Mouse (Mus musculus): ENCODE measurements at regions not wholly inside any gene's neighbourhood (a gene's known extent, or its start where the extent isn't known, plus 50 kb on each side); places are given as distances from the start of the nearest gene placed in this dataset.

- no peak overlapping the region for H3K9ac ChIP-seq (ENCODE audit: low read depth, low read length)
- no peaks in the 10 kb centered on the region for H3K4me1 ChIP-seq (ENCODE audit: control insufficient read depth, insufficient read depth, low read length)
- no peak overlapping the region for H3K27ac ChIP-seq (ENCODE audit: low read length)
- H3K4me3 ChIP-seq (ENCODE audit: low read depth, low read length) = no peak overlapping the region
- no peaks in the 10 kb centered on the region for H3K9me3 ChIP-seq (replicated peaks; ENCODE audit: control insufficient read depth, low read length, poor library complexity, severe bottlenecking)
- H3K27me3 ChIP-seq (ENCODE audit: control insufficient read depth, insufficient read depth, low read depth, low read length) = no peaks in the 10 kb centered on the region
- ATAC-seq = peak; percentile 83
- 59% methylated on average over 5 of the region's 5 CpGs for WGBS
- H3K4me2 ChIP-seq (ENCODE audit: low read length) = no peak overlapping the region
- H3K36me3 ChIP-seq (ENCODE audit: control insufficient read depth, insufficient read depth, low read length) = no peaks in the 10 kb centered on the region
Observed at GRCm38 (mm10) chr7:40693755-40694154, 204.4 kb upstream of the Vstm2b start.

GRCm38 (mm10) chr7:40697551-40697950, 200.6 kb upstream of the Vstm2b start:
- no peaks in the 10 kb centered on the region for H3K36me3 ChIP-seq (ENCODE audit: control insufficient read depth, insufficient read depth, low read length)
- no peaks in the 10 kb centered on the region for H3K27me3 ChIP-seq (ENCODE audit: control insufficient read depth, insufficient read depth, low read depth, low read length)
- H3K9me3 ChIP-seq (replicated peaks; ENCODE audit: control insufficient read depth, low read length, poor library complexity, severe bottlenecking) = no peaks in the 10 kb centered on the region
- WGBS = 76% methylated on average over 8 of the region's 8 CpGs
- H3K9ac ChIP-seq (ENCODE audit: low read depth, low read length) = no peak overlapping the region
- H3K4me1 ChIP-seq (ENCODE audit: control insufficient read depth, insufficient read depth, low read length) = no peaks in the 10 kb centered on the region
- H3K4me2 ChIP-seq (ENCODE audit: low read length) = no peak overlapping the region
- ATAC-seq = no peak
- H3K4me3 ChIP-seq (ENCODE audit: low read depth, low read length) = no peak overlapping the region
- H3K27ac ChIP-seq (ENCODE audit: low read length) = no peak overlapping the region

DNA sequence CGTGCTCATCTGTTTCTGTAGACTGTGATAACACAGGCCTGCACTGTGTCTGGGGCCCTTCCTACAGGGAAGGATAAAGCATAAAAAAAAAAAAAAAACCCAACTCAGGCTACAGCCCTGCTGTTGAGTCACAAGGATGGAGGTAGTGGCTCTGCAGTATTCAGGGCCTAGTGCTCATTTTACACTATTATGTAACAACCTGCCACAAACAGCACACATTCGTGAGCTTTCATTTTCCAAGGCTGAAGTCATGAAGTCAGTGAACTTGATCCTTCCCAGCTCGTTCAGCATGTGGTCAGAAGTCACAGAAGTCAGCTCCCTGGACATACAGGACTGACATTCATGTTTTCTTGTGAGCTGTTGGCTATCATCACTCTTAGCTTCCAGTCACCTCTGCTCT, 199.8 kb upstream of the Vstm2b start:
- H3K9me3 ChIP-seq (replicated peaks; ENCODE audit: control insufficient read depth, low read length, poor library complexity, severe bottlenecking) = no peaks in the 10 kb centered on the region
- no peak overlapping the region for H3K27ac ChIP-seq (ENCODE audit: low read length)
- no peaks in the 10 kb centered on the region for H3K4me1 ChIP-seq (ENCODE audit: control insufficient read depth, insufficient read depth, low read length)
- H3K27me3 ChIP-seq (ENCODE audit: control insufficient read depth, insufficient read depth, low read depth, low read length) = no peaks in the 10 kb centered on the region
- no peak overlapping the region for H3K4me3 ChIP-seq (ENCODE audit: low read depth, low read length)
- no peak overlapping the region for H3K4me2 ChIP-seq (ENCODE audit: low read length)
- WGBS = 58% methylated on average over 3 of the region's 3 CpGs
- no peak overlapping the region for H3K9ac ChIP-seq (ENCODE audit: low read depth, low read length)
- no peaks in the 10 kb centered on the region for H3K36me3 ChIP-seq (ENCODE audit: control insufficient read depth, insufficient read depth, low read length)
- no peak for ATAC-seq

GRCm38 (mm10) chr7:40699633-40700032, 198.5 kb upstream of the Vstm2b start:
- Histone ChIP-seq H3K27me3 (ENCODE audit: control insufficient read depth, insufficient read depth, low read depth, low read length) (no peaks in the 10 kb centered on the region), H3K4me3 (ENCODE audit: low read depth, low read length) (no peak overlapping the region), H3K36me3 (ENCODE audit: control insufficient read depth, insufficient read depth, low read length) (no peaks in the 10 kb centered on the region), H3K27ac (ENCODE audit: low read length) (no peak overlapping the region), H3K4me2 (ENCODE audit: low read length) (no peak overlapping the region), H3K9me3 (replicated peaks; ENCODE audit: control insufficient read depth, low read length, poor library complexity, severe bottlenecking) (no peaks in the 10 kb centered on the region), H3K9ac (ENCODE audit: low read depth, low read length) (no peak overlapping the region), H3K4me1 (ENCODE audit: control insufficient read depth, insufficient read depth, low read length) (no peaks in the 10 kb centered on the region)
- 100% methylated on average over 1 of the region's 1 CpGs for WGBS
- no peak for ATAC-seq

DNA sequence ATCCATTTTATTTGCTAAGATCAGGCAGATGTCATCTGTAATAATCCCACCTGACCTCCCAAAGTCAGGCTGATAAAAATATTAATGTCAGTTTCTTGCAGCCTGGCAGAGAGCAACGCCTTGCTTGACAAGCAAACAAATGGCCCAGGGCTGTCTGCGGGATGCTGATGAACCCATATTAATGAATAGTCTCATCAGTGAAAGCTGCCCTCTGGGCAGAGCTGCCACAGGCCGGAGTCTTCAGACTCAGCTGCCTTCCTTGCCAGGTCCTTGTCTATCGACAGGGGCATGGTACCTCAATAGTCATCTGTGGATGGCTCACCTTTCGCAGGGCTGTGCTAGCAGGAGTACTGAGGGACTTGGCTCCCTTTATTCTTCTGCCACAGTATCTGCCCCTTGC, 197.5 kb upstream of the Vstm2b start:
- WGBS = 73% methylated on average over 5 of the region's 5 CpGs
- no peak for ATAC-seq
- H3K27ac ChIP-seq (ENCODE audit: low read length) = no peak overlapping the region

DNA sequence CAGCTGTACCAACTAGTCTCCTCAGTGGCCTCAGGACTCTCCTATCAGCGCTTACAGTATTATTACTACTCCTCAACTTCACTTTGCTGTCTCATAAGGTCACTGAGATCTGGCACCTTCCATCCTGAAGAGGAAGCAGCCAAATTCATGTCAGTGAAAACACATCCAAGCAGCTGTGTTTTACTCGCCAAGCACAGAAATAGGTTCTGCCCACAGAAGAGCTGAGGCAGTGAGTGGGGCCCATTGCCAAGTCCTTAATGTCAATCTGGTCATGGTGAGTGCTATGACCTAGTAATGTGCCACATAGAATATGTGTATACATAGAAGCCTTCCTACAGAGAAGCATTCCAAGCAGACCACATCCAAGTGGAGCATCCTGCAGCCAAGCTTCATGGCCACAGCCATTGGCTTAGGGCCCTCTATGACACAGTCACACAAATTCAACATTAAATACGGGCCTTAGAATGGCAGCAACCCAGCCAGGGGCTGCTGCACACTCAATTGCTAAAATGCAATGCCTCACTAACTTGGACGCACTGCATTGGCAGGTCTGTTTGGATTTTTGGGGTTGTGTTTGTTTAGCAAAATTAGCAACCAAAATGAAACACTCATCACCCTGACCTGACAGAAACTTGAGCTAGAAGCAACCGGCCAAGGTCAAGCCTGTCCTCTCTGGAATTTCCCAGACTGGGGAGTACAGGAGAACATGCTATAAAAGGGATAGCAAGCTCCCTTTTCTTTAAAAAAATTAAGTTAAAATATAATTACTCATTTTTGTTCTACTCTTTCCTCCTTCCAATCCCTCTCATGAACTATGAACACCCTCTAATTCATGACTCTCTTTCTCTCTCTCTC, 195.7 kb upstream of the Vstm2b start:
- no peaks in the 10 kb centered on the region for H3K4me1 ChIP-seq (ENCODE audit: control insufficient read depth, insufficient read depth, low read length)
- H3K9ac ChIP-seq (ENCODE audit: low read depth, low read length) = no peak overlapping the region
- H3K27ac ChIP-seq (ENCODE audit: low read length) = no peak overlapping the region
- H3K36me3 ChIP-seq (ENCODE audit: control insufficient read depth, insufficient read depth, low read length) = no peaks in the 10 kb centered on the region
- H3K9me3 ChIP-seq (replicated peaks; ENCODE audit: control insufficient read depth, low read length, poor library complexity, severe bottlenecking) = no peaks in the 10 kb centered on the region
- H3K4me2 ChIP-seq (ENCODE audit: low read length) = no peak overlapping the region
- WGBS = 84% methylated on average over 5 of the region's 5 CpGs
- no peaks in the 10 kb centered on the region for H3K27me3 ChIP-seq (ENCODE audit: control insufficient read depth, insufficient read depth, low read depth, low read length)
- no peak overlapping the region for H3K4me3 ChIP-seq (ENCODE audit: low read depth, low read length)
- no peak for ATAC-seq

More for the DNA sequence above, 197.5 kb upstream of the Vstm2b start:
- Histone ChIP-seq H3K4me3 (ENCODE audit: low read depth, low read length) (no peak overlapping the region), H3K9me3 (replicated peaks; ENCODE audit: control insufficient read depth, low read length, poor library complexity, severe bottlenecking) (no peaks in the 10 kb centered on the region), H3K9ac (ENCODE audit: low read depth, low read length) (no peak overlapping the region), H3K36me3 (ENCODE audit: control insufficient read depth, insufficient read depth, low read length) (no peaks in the 10 kb centered on the region), H3K4me1 (ENCODE audit: control insufficient read depth, insufficient read depth, low read length) (no peaks in the 10 kb centered on the region), H3K27me3 (ENCODE audit: control insufficient read depth, insufficient read depth, low read depth, low read length) (no peaks in the 10 kb centered on the region), H3K4me2 (ENCODE audit: low read length) (no peak overlapping the region)

DNA sequence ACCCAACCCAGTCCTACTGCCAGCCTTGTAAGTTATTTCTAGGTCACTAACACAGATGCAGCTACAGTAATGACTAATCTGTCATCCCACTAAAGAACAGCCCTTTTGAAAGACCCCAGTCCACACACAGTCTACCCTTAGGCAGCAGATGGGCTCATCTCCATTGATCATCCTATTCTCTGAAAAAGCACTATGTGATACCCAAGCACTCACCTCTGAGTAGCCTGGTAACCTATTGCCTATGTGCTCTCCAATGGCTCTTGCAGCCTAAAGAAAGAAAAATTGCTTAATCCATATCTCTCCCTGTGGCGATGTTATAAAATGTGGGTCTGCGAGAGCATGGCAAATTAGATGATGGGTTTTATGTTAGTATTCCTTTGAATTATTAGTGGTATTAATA, 189.9 kb upstream of the Vstm2b start:
- Histone ChIP-seq H3K9me3 (replicated peaks; ENCODE audit: control insufficient read depth, low read length, poor library complexity, severe bottlenecking) (no peaks in the 10 kb centered on the region), H3K27me3 (ENCODE audit: control insufficient read depth, insufficient read depth, low read depth, low read length) (no peaks in the 10 kb centered on the region), H3K36me3 (ENCODE audit: control insufficient read depth, insufficient read depth, low read length) (no peaks in the 10 kb centered on the region), H3K27ac (ENCODE audit: low read length) (no peak overlapping the region), H3K9ac (ENCODE audit: low read depth, low read length) (no peak overlapping the region), H3K4me1 (ENCODE audit: control insufficient read depth, insufficient read depth, low read length) (no peaks in the 10 kb centered on the region), H3K4me2 (ENCODE audit: low read length) (no peak overlapping the region), H3K4me3 (ENCODE audit: low read depth, low read length) (no peak overlapping the region)
- 92% methylated on average over 2 of the region's 2 CpGs for WGBS
- no peak for ATAC-seq

- Histone ChIP-seq H3K4me3 (ENCODE audit: low read depth, low read length) (no peak overlapping the region), H3K9ac (ENCODE audit: low read depth, low read length) (no peak overlapping the region), H3K27ac (ENCODE audit: low read length) (no peak overlapping the region), H3K36me3 (ENCODE audit: control insufficient read depth, insufficient read depth, low read length) (no peaks in the 10 kb centered on the region), H3K4me1 (ENCODE audit: control insufficient read depth, insufficient read depth, low read length) (no peaks in the 10 kb centered on the region), H3K27me3 (ENCODE audit: control insufficient read depth, insufficient read depth, low read depth, low read length) (no peaks in the 10 kb centered on the region), H3K4me2 (ENCODE audit: low read length) (no peak overlapping the region), H3K9me3 (replicated peaks; ENCODE audit: control insufficient read depth, low read length, poor library complexity, severe bottlenecking) (no peaks in the 10 kb centered on the region)
- 74% methylated on average over 6 of the region's 6 CpGs for WGBS
- no peak for ATAC-seq
Observed at GRCm38 (mm10) chr7:40717991-40718390, 180.1 kb upstream of the Vstm2b start.

DNA sequence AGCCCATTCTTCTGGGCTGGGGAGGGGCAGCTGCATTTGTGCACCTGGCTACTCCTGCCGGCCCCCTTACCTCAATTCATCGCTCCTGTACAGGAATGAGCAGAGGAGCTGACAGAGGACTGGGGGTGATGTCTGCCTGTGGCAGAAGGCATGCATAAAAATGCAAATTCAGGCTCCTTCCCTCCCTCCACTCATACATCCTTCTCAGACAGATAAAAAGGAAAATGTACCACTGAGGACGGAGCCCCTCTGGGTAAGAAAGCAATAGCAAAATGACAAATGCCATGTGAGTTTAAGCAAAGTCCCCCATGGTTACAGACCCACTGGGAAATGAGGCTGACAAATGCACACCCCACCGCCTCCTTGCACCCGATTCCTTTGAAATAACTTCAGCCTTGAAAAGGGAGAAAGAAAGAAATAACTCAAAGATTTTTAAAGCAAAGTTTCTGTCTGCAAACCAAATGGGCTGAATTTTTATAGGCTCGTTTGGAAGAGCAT, 161.1 kb upstream of the Vstm2b start:
- Histone ChIP-seq H3K9ac (ENCODE audit: low read depth, low read length) (no peak overlapping the region), H3K27me3 (ENCODE audit: control insufficient read depth, insufficient read depth, low read depth, low read length) (no peaks in the 10 kb centered on the region), H3K4me3 (ENCODE audit: low read depth, low read length) (no peak overlapping the region), H3K4me2 (ENCODE audit: low read length) (no peak overlapping the region), H3K36me3 (ENCODE audit: control insufficient read depth, insufficient read depth, low read length) (no peaks in the 10 kb centered on the region), H3K4me1 (ENCODE audit: control insufficient read depth, insufficient read depth, low read length) (peaks cover 3% of the 10 kb centered on the region; the same call in 1 of the 2 replicates), H3K27ac (ENCODE audit: low read length) (no peak overlapping the region), H3K9me3 (replicated peaks; ENCODE audit: control insufficient read depth, low read length, poor library complexity, severe bottlenecking) (no peaks in the 10 kb centered on the region)
- peak; percentile 75; the same call in 1 of the 2 replicates for ATAC-seq
- 56% methylated on average over 6 of the region's 6 CpGs for WGBS

Data from midbrain, embryonic 16.5 days (tissue).